Mouse (Mus musculus): Measurements from ENCODE around the gene Zfp672. TPM values are rescaled to one million over a fixed set of nuclear protein-coding genes. Genes with fewer than 3 reads are reported as not detected.

Zfp672 gene
- total RNA-seq, 2 experiments from 2014 or later, result 23.2 to 31.0 TPM

- no peak for ATAC-seq (replicated peaks; ENCODE audit: poor library complexity)
Measured at GRCm38 (mm10) chr11:58290812-58291211, 39.3 kb downstream of the Zfp672 start.

- peak; percentile 80 for ATAC-seq (replicated peaks; ENCODE audit: poor library complexity)
Measured at GRCm38 (mm10) chr11:58289992-58290682, 40.0 kb downstream of the Zfp672 start.

- no peak for ATAC-seq (replicated peaks; ENCODE audit: poor library complexity)
Measured at GRCm38 (mm10) chr11:58282518-58282917, 47.6 kb downstream of the Zfp672 start.

GRCm38 (mm10) chr11:58281970-58282496 is 48.1 kb downstream of the Zfp672 start:
- peak; percentile 29; the same call in 1 of the 2 replicates for ATAC-seq (replicated peaks; ENCODE audit: poor library complexity)

- ATAC-seq (replicated peaks; ENCODE audit: poor library complexity), result peak; percentile 80
Measured at GRCm38 (mm10) chr11:58275756-58276155, 54.4 kb downstream of the Zfp672 start.

- peak; percentile 81 for ATAC-seq (replicated peaks; ENCODE audit: poor library complexity)
Measured at GRCm38 (mm10) chr11:58274572-58274971, 55.6 kb downstream of the Zfp672 start, which contains the start of gene 4930438A08Rik. Gene 4930438A08Rik, plus strand, starts transcription at chr11:58274799.

- ATAC-seq (replicated peaks; ENCODE audit: poor library complexity), result no peak
Measured at GRCm38 (mm10) chr11:58268285-58268684, 61.9 kb downstream of the Zfp672 start.

Other genes starting within 250 kb of the Zfp672 start
- gene Gm12248, start 237.2 kb downstream of the Zfp672 start, total RNA-seq (2015), result not detected in 2 replicates
- gene Gm12248, start 237.2 kb downstream of the Zfp672 start, total RNA-seq (2017), result not detected in 2 replicates
- gene Cnot8, start 226.2 kb downstream of the Zfp672 start, total RNA-seq (2015), result 68.2 and 73.9 TPM in 2 replicates
- 113 and 114 TPM in 2 replicates for gene Cnot8, start 226.2 kb downstream of the Zfp672 start, total RNA-seq (2017)
- gene Gemin5, start 161.8 kb downstream of the Zfp672 start, total RNA-seq (2015), result 18.8 and 19.4 TPM in 2 replicates
- 27.5 and 30.8 TPM in 2 replicates for gene Gemin5, start 161.8 kb downstream of the Zfp672 start, total RNA-seq (2017)
- gene Mrpl22, start 158.7 kb downstream of the Zfp672 start, total RNA-seq (2015), result 76.5 and 83.3 TPM in 2 replicates
- 52.2 and 52.3 TPM in 2 replicates for gene Mrpl22, start 158.7 kb downstream of the Zfp672 start, total RNA-seq (2017)
- gene Igtp, start 130.8 kb downstream of the Zfp672 start, total RNA-seq (2015), result 13.4 and 16.3 TPM in 2 replicates
- gene Igtp, start 130.8 kb downstream of the Zfp672 start, total RNA-seq (2017), result 8.6 and 9.6 TPM in 2 replicates
- gene Irgm2, start 130.7 kb downstream of the Zfp672 start, total RNA-seq (2015), result 5.7 and 5.8 TPM in 2 replicates
- gene Irgm2, start 130.7 kb downstream of the Zfp672 start, total RNA-seq (2017), result 3.9 and 7.1 TPM in 2 replicates
- gene 4930438A08Rik, start 55.5 kb downstream of the Zfp672 start, total RNA-seq (2015), result 5.2 and 6.5 TPM in 2 replicates
- gene 4930438A08Rik, start 55.5 kb downstream of the Zfp672 start, total RNA-seq (2017), result 6.4 and 13.3 TPM in 2 replicates
- gene Zfp692, start 23.3 kb downstream of the Zfp672 start, total RNA-seq (2015), result 22.7 and 27.3 TPM in 2 replicates
- gene Zfp692, start 23.3 kb downstream of the Zfp672 start, total RNA-seq (2017), result 33.0 and 36.8 TPM in 2 replicates
- gene Sh3bp5l, start 385 bp upstream of the Zfp672 start, total RNA-seq (2015), result 2.5 and 4.1 TPM in 2 replicates
- gene Sh3bp5l, start 385 bp upstream of the Zfp672 start, total RNA-seq (2017), result 12.8 and 31.6 TPM in 2 replicates
- gene Lypd8, start 48.7 kb upstream of the Zfp672 start, total RNA-seq (2015), result not detected in 2 replicates
- gene Lypd8, start 48.7 kb upstream of the Zfp672 start, total RNA-seq (2017), result not detected in 2 replicates
- gene 1810065E05Rik, start 90.8 kb upstream of the Zfp672 start, total RNA-seq (2015), result not detected in 2 replicates
- not detected in 2 replicates for gene 1810065E05Rik, start 90.8 kb upstream of the Zfp672 start, total RNA-seq (2017)
- not detected in 2 replicates for gene Gm12253, start 102.2 kb upstream of the Zfp672 start, total RNA-seq (2015)
- not detected in 2 replicates for gene Gm12253, start 102.2 kb upstream of the Zfp672 start, total RNA-seq (2017)
- gene Lypd9, start 122.6 kb upstream of the Zfp672 start, total RNA-seq (2015), result not detected in 2 replicates
- not detected in 2 replicates for gene Lypd9, start 122.6 kb upstream of the Zfp672 start, total RNA-seq (2017)
- gene Olfr30, start 131.9 kb upstream of the Zfp672 start, total RNA-seq (2015), result not detected in 2 replicates
- gene Olfr30, start 131.9 kb upstream of the Zfp672 start, total RNA-seq (2017), result not detected in 2 replicates
- gene Olfr332, start 162.2 kb upstream of the Zfp672 start, total RNA-seq (2015), result not detected in 2 replicates
- gene Olfr332, start 162.2 kb upstream of the Zfp672 start, total RNA-seq (2017), result not detected in 2 replicates
- not detected in 2 replicates for gene Olfr331, start 172.2 kb upstream of the Zfp672 start, total RNA-seq (2015)
- not detected in 2 replicates for gene Olfr331, start 172.2 kb upstream of the Zfp672 start, total RNA-seq (2017)
- gene Olfr330, start 204.5 kb upstream of the Zfp672 start, total RNA-seq (2015), result not detected in 2 replicates
- not detected in 2 replicates for gene Olfr330, start 204.5 kb upstream of the Zfp672 start, total RNA-seq (2017)
- gene Olfr329-ps, start 216.1 kb upstream of the Zfp672 start, total RNA-seq (2015), result not detected in 2 replicates
- not detected in 2 replicates for gene Olfr329-ps, start 216.1 kb upstream of the Zfp672 start, total RNA-seq (2017)
- not detected in 2 replicates for gene Olfr328, start 225.3 kb upstream of the Zfp672 start, total RNA-seq (2015)
- not detected in 2 replicates for gene Olfr328, start 225.3 kb upstream of the Zfp672 start, total RNA-seq (2017)
- not detected in 2 replicates for gene Olfr224, start 240.2 kb upstream of the Zfp672 start, total RNA-seq (2015)
- gene Olfr224, start 240.2 kb upstream of the Zfp672 start, total RNA-seq (2017), result not detected in 2 replicates
- gene Olfr325, start 247.4 kb upstream of the Zfp672 start, total RNA-seq (2015), result not detected in 2 replicates
- gene Olfr325, start 247.4 kb upstream of the Zfp672 start, total RNA-seq (2017), result not detected in 2 replicates

All from megakaryocyte progenitor cell, adult 5-6 weeks (primary cell).